Mouse (Mus musculus) neural tube, embryonic 11.5 days (tissue): ENCODE results near the gene Uggt2. TPM values are rescaled to one million over a fixed set of nuclear protein-coding genes. Genes with fewer than 3 reads are reported as not detected.

ENCODE experiments used
- ATAC-seq: fragments of 200-750 bp; cut with Nextera tagmentation; 2 replicates; pipeline ENCODE4 v1.8.0; 2017; ENCODE audit warnings: moderate number of reproducible peaks, mild to moderate bottlenecking, moderate TSS enrichment, moderate library complexity; ENCODE audit not compliant: insufficient read depth, low FRiP score, low TSS enrichment
- DNase-seq: peaks from one replicate; pipeline ENCODE4 v3.0.0-alpha.2; 2015; ENCODE audit warnings: low spot score
- H3K27ac ChIP-seq: fragments of 300-500 bp; sonication (generic); 2 replicates; pipeline ENCODE4 v1.5.1; 2014; ENCODE audit warnings: low read depth, mild to moderate bottlenecking, low read length
- H3K27me3 ChIP-seq: fragments of 300-500 bp; sonication (generic); 2 replicates; pipeline ENCODE4 v1.6.1; 2014; ENCODE audit warnings: mild to moderate bottlenecking, low read length, mixed read lengths; ENCODE audit not compliant: control insufficient read depth, insufficient read depth
- H3K36me3 ChIP-seq: fragments of 300-500 bp; sonication (generic); 2 replicates; pipeline ENCODE4 v1.6.1; 2014; ENCODE audit warnings: mild to moderate bottlenecking, low read length, moderate library complexity, mixed read lengths; ENCODE audit not compliant: control insufficient read depth, insufficient read depth
- H3K4me1 ChIP-seq: fragments of 300-500 bp; sonication (generic); 2 replicates; pipeline ENCODE4 v1.6.1; 2014; ENCODE audit warnings: low read length, mixed read lengths; ENCODE audit not compliant: control insufficient read depth, insufficient read depth
- H3K4me2 ChIP-seq: fragments of 300-500 bp; sonication (generic); 2 replicates; pipeline ENCODE4 v1.6.1; 2014; ENCODE audit warnings: low read depth, mild to moderate bottlenecking, moderate library complexity
- H3K4me3 ChIP-seq: fragments of 300-500 bp; sonication (generic); 2 replicates; pipeline ENCODE4 v1.5.1; 2014; ENCODE audit warnings: low read depth, low read length
- H3K9ac ChIP-seq: fragments of 300-500 bp; sonication (generic); 2 replicates; pipeline ENCODE4 v1.6.1; 2014; ENCODE audit warnings: mild to moderate bottlenecking, low read length
- H3K9me3 ChIP-seq: fragments of 300-500 bp; sonication (generic); 2 replicates; pipeline ENCODE4 v1.6.1; 2016; ENCODE audit warnings: low read length; ENCODE audit not compliant: control insufficient read depth
- WGBS: fragments of 180-500 bp; shearing (Covaris S2); extraction: QIAGEN DNeasy Blood & Tissue Kit; methylation state at CpG from one replicate; pipeline ENCODE4 v1.1.7; 2014; 5-methylcytosine and 5-hydroxymethylcytosine counted together
- polyA plus RNA-seq: library from polyadenylated mRNA; unstranded; fragments of >200 nt; fragmentation: Nextera tagmentation; extraction: Ambion mirVana; gene quantifications from 2 replicates; pipeline ENCODE4 v1.2.1, GENCODE M21; 2014

Uggt2 gene
- polyA plus RNA-seq, 1 experiment from 2014 or later = 16.4 TPM

GRCm38 (mm10) chr14:119123582-119123981 lies 24.4 kb upstream of the Uggt2 start:
- Histone ChIP-seq H3K4me2 (peak overlapping the region; percentile 51), H3K36me3 (no peaks in the 10 kb centered on the region), H3K27me3 (no peaks in the 10 kb centered on the region), H3K9me3 (no peaks in the 10 kb centered on the region), H3K27ac (no peak overlapping the region), H3K4me1 (no peaks in the 10 kb centered on the region; the same call in 1 of the 2 replicates), H3K9ac (no peak overlapping the region; the same call in 1 of the 2 replicates), H3K4me3 (peak overlapping the region; percentile 28)
- 13% methylated on average over 12 of the region's 12 CpGs for WGBS
- DNase-seq (peak; percentile 34), ATAC-seq (no peak)

- H3K36me3 ChIP-seq = no peaks in the 10 kb centered on the region
- no peaks in the 10 kb centered on the region for H3K27me3 ChIP-seq
- no peak for ATAC-seq
- DNase-seq = no peak
- no peaks in the 10 kb centered on the region for H3K9me3 ChIP-seq
- no peaks in the 10 kb centered on the region for H3K4me1 ChIP-seq
- H3K9ac ChIP-seq = no peak overlapping the region
- WGBS = 81% methylated on average over 6 of the region's 6 CpGs
- H3K27ac ChIP-seq = no peak overlapping the region
- H3K4me2 ChIP-seq = no peak overlapping the region
- H3K4me3 ChIP-seq = no peak overlapping the region
Observed at GRCm38 (mm10) chr14:119112558-119112957, 13.3 kb upstream of the Uggt2 start.

- no peak overlapping the region for H3K9ac ChIP-seq
- H3K4me1 ChIP-seq = no peaks in the 10 kb centered on the region
- H3K9me3 ChIP-seq = no peaks in the 10 kb centered on the region
- no peak overlapping the region for H3K4me3 ChIP-seq
- no peak overlapping the region for H3K4me2 ChIP-seq
- H3K27me3 ChIP-seq = no peaks in the 10 kb centered on the region
- no peak for DNase-seq
- H3K36me3 ChIP-seq = no peaks in the 10 kb centered on the region
- no peak overlapping the region for H3K27ac ChIP-seq
- no peak for ATAC-seq
- WGBS = 81% methylated on average over 3 of the region's 3 CpGs
Observed at GRCm38 (mm10) chr14:119109776-119110218, 10.6 kb upstream of the Uggt2 start.

- ATAC-seq (no peak), DNase-seq (no peak)
- Histone ChIP-seq H3K4me3 (no peak overlapping the region), H3K27me3 (no peaks in the 10 kb centered on the region), H3K27ac (no peak overlapping the region), H3K9me3 (no peaks in the 10 kb centered on the region), H3K36me3 (no peaks in the 10 kb centered on the region), H3K4me1 (no peaks in the 10 kb centered on the region), H3K9ac (no peak overlapping the region), H3K4me2 (no peak overlapping the region)
- WGBS = 71% methylated on average over 7 of the region's 7 CpGs
Observed at GRCm38 (mm10) chr14:119108776-119109301, 9.6 kb upstream of the Uggt2 start.

GRCm38 (mm10) chr14:119107591-119107990 lies 8.4 kb upstream of the Uggt2 start:
- no peak overlapping the region for H3K9ac ChIP-seq
- WGBS = 95% methylated on average over 8 of the region's 8 CpGs
- H3K4me2 ChIP-seq = no peak overlapping the region
- no peak for ATAC-seq
- no peak overlapping the region for H3K4me3 ChIP-seq
- H3K36me3 ChIP-seq = no peaks in the 10 kb centered on the region
- H3K4me1 ChIP-seq = no peaks in the 10 kb centered on the region
- H3K27ac ChIP-seq = no peak overlapping the region
- no peaks in the 10 kb centered on the region for H3K9me3 ChIP-seq
- H3K27me3 ChIP-seq = no peaks in the 10 kb centered on the region
- DNase-seq = no peak

- Histone ChIP-seq H3K36me3 (no peaks in the 10 kb centered on the region), H3K9ac (peak overlapping the region; percentile 91), H3K27me3 (no peaks in the 10 kb centered on the region), H3K4me3 (peak overlapping the region; percentile 77), H3K27ac (no peak overlapping the region), H3K4me1 (peaks cover 5% of the 10 kb centered on the region; the same call in 1 of the 2 replicates), H3K4me2 (peak overlapping the region; percentile 83), H3K9me3 (no peaks in the 10 kb centered on the region)
- 2% methylated on average over 12 of the region's 13 CpGs for WGBS
- DNase-seq (no peak), ATAC-seq (peak; percentile 84; the same call in 1 of the 2 replicates)
Observed at GRCm38 (mm10) chr14:119099570-119099891, 301 bp upstream of the Uggt2 start.

GRCm38 (mm10) chr14:119061811-119062210 lies 37.4 kb downstream of the Uggt2 start:
- Histone ChIP-seq H3K27me3 (no peaks in the 10 kb centered on the region), H3K4me3 (no peak overlapping the region), H3K4me1 (no peaks in the 10 kb centered on the region), H3K4me2 (no peak overlapping the region), H3K36me3 (no peaks in the 10 kb centered on the region), H3K9ac (no peak overlapping the region), H3K9me3 (no peaks in the 10 kb centered on the region), H3K27ac (no peak overlapping the region)
- ATAC-seq = no peak
- no peak for DNase-seq
- WGBS = 80% methylated on average over 1 of the region's 1 CpGs

GRCm38 (mm10) chr14:119060682-119061081 lies 38.5 kb downstream of the Uggt2 start:
- Histone ChIP-seq H3K4me3 (no peak overlapping the region), H3K4me2 (no peak overlapping the region), H3K36me3 (no peaks in the 10 kb centered on the region), H3K9ac (no peak overlapping the region), H3K27me3 (no peaks in the 10 kb centered on the region), H3K9me3 (no peaks in the 10 kb centered on the region), H3K4me1 (no peaks in the 10 kb centered on the region), H3K27ac (no peak overlapping the region)
- ATAC-seq = no peak
- 94% methylated on average over 2 of the region's 2 CpGs for WGBS
- DNase-seq = no peak

GRCm38 (mm10) chr14:119057014-119057413 lies 42.2 kb downstream of the Uggt2 start:
- no peaks in the 10 kb centered on the region for H3K36me3 ChIP-seq
- H3K27me3 ChIP-seq = no peaks in the 10 kb centered on the region
- H3K4me1 ChIP-seq = no peaks in the 10 kb centered on the region
- H3K27ac ChIP-seq = no peak overlapping the region
- ATAC-seq = no peak
- no peak overlapping the region for H3K4me3 ChIP-seq
- no peak for DNase-seq
- 95% methylated on average over 4 of the region's 4 CpGs for WGBS
- no peak overlapping the region for H3K9ac ChIP-seq
- H3K9me3 ChIP-seq = no peaks in the 10 kb centered on the region
- no peak overlapping the region for H3K4me2 ChIP-seq
